Mouse (Mus musculus): ENCODE results near the gene Slc35b2.

- TF ChIP-seq CTCF (conservative IDR thresholded peaks at IDR 0.05; ENCODE audit: low read length) (no peak), POU5F1 (IDR thresholded peaks at IDR 0.05; ENCODE audit: borderline replicate concordance, low read length) (no peak)
These were observed 52.5 kb downstream of the Slc35b2 start for GRCm38 (mm10) chr17:45616046-45616650.

All from E14TG2a.4 (cell line).